Mouse (Mus musculus): ENCODE measurements around the gene Atp6v0e2.

- no peak for TF ChIP-seq CTCF (IDR thresholded peaks at IDR 0.05; ENCODE audit: low read depth, low read length)
- TF ChIP-seq POLR2AphosphoS5 (IDR thresholded peaks at IDR 0.05; ENCODE audit: insufficient replicate concordance, low read depth, low read length) = no peak
- no peak for TF ChIP-seq GATA1 (IDR thresholded peaks at IDR 0.05; ENCODE audit: borderline replicate concordance, low read length)
- no peak for TF ChIP-seq GATA2 (IDR thresholded peaks at IDR 0.05; ENCODE audit: borderline replicate concordance, low read depth, low read length)
These were observed at the start of gene Atp6v0e2 for GRCm38 (mm10) chr6:48537105-48537954.
